Mouse (Mus musculus): ENCODE measurements around the gene Tvp23b. TPM values are rescaled to one million over a fixed set of nuclear protein-coding genes. Genes with fewer than 3 reads are reported as not detected.

The Tvp23b gene
- total RNA-seq, 2 experiments from 2014 or later, result 28.9 to 30.2 TPM

DNA sequence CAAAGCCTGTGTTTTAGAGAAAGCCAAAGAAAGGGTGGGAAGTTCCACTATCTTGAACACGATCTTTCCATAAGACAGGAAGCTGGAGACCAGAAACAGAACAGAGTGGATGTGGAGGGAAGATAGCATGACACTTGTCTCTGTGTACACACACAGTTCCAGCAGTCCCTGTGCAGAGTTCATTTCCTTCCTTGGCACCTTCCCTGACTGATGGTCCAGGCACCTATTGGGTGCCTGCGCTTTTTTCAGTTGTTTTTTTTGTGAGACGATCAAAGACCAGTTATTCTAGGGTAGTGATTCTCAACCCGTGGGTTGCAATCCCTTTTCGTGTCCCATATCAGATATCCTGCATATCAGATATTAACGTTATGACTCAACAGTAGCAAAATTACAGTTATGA is 58.7 kb downstream of the Tvp23b start:
- no peak for DNase-seq (ENCODE audit: extremely low spot score in 1 of 2, low spot score in 1 of 2)

DNA sequence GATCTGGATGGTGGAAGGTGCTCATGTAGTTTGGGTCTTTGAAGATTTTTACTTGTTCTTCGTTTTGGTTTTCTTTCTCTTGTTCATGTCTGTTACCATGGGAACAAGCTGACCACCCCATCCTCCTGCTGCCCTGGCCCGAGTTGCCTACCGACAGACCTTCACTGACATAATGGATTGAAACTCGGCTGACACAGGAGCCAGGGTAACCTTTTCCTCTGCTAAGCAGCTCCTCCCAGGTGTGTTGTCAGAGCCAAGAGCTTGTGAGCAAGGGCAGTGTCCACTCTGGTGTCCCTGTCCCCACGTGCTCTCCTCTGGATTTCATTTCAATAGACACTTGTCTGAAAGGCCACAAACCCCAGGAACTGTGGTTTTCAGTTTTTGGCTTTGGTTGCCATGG is 59.7 kb downstream of the Tvp23b start:
- no peak for DNase-seq (ENCODE audit: extremely low spot score in 1 of 2, low spot score in 1 of 2)

DNA sequence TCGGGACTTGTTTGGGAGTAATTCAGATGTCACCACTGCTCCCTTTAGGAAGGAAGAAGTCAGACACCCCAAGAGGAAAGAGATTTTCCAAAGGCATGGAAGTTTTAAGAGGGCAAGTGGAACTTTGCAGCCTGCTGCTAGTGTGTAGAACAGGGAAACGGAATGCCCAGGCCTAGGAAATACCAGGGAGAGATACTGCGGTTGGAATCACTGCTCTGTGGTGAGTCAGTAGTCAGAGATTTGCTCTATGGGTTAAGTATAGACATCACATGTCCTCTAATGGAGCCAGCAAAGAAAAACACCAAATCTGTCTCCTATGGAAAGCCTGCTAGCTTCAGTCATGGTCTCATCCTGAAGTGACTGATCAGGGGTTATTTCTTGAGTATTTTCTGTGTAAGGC is 60.9 kb downstream of the Tvp23b start:
- DNase-seq (ENCODE audit: extremely low spot score in 1 of 2, low spot score in 1 of 2), result no peak

DNA sequence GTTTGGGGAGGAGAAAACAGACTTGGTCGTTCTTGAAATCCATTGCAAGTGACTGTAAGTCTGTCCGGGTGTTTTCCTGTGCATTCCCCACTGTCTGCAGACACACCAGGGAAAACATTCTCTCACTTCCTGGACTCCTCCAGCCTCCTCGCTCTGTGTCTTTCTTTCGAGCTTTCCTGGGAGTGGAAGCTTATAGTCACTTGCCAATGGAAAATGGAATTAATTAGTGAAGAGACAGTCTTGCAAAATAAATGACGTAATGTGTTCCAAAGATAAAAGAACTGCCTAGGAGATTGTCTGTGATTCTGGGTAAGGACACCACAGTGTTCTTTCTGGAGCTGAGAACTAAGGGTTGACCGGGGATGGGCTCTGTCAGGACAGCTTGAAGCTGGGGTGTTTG is 64.3 kb downstream of the Tvp23b start:
- no peak for DNase-seq (ENCODE audit: extremely low spot score in 1 of 2, low spot score in 1 of 2)

DNA sequence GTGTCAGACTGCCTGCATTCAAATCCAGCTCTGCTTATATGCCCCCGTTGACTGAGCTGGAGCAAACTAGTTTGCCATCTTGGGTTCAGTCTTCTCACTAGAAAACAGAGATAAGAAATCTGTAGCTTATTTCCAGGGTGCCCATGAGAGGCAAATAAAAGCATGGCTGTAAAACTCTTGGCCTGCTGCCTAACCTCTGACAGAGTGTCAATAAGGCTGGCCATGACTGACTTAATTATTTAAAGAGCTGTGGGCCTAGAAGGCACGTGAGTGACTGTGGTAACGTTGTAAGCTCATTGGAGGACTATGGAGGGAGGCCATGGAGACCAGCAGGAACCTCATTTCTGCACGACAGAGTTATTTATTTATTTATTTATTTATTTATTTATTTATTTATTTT is 66.3 kb downstream of the Tvp23b start:
- no peak for DNase-seq (ENCODE audit: extremely low spot score in 1 of 2, low spot score in 1 of 2)

DNA sequence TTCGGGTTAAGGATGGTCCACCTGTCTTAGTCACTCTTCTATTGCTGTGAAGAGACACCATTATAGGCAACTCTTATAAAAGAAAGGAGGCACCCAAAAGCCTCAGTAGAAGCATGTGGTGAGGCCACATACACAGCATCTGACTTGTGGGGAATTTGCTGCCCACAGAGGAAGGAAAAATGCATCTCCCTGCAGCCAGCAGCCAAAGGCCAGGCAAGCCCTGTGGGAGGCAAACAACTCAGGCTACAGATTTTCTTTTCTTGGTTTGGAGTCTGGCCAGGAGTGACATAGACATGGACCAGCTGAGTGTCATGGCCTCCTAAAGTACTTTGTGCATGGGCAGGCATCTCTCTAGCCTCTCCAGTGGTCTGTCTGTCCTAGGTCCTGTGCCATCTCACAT is 70.3 kb downstream of the Tvp23b start:
- no peak for DNase-seq (ENCODE audit: extremely low spot score in 1 of 2, low spot score in 1 of 2)

DNA sequence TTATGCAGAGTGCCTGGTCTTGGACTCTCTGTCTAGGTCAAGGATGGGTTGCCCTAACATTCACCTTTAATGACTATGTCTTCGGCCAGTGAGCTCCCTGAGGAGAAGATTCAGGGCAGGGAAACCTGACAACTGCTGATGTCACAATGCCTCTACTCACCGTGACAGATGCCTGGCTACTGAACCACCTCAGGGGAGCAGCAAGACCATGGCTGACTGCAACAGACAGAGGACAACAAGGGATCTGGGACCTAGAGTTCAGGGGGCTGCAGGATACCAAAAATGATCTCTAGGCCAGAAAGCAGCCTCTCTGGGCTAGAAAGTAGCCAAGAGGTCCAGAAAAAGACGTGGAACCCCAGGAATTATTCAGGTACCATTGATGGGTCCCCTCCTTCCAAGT is 71.8 kb downstream of the Tvp23b start, which contains the start of gene Cdrt4:
Gene Cdrt4 (plus strand): TSS at position 182 of the 400 bp plus-strand sequence.
- DNase-seq (ENCODE audit: extremely low spot score in 1 of 2, low spot score in 1 of 2), result no peak

DNA sequence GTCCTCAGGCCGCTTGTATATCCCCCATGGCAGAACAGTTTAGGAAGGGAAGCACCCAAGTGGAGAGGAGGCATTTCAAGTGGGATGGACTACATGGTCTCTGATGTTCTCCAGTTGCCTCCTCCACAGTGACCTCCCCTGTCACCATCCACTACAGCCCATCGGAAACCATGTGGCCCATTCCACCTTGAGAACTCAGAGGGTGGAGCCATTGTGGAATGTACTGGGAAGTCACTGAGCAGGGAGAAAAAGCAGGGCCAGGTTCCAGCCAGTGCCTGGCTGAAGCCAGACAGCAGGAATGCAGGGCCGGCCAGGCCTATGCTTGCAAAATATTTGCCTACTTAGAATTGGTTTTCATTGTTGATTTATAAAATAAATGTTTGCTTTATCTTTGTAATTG is 75.5 kb downstream of the Tvp23b start:
- DNase-seq (ENCODE audit: extremely low spot score in 1 of 2, low spot score in 1 of 2), result no peak

DNA sequence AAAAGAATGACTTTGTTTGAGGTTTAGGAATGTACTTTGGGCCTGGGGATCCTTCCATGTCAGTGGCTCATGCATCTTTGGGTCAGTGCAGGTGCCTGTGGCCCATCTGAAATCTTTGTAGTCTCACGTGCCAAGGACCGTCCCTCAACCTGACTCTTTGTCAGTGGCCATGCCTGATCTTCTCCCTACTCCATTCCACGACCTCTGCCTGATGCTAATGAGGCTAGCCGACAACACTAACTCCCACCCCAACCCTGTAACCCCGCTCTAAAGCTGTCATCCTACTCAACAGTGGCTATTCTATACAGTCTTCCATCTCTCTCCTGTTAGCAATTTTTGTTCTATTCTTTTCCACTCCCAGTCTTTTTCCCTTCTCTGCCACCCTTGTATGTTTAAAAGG is 75.9 kb downstream of the Tvp23b start:
- no peak for DNase-seq (ENCODE audit: extremely low spot score in 1 of 2, low spot score in 1 of 2)

DNA sequence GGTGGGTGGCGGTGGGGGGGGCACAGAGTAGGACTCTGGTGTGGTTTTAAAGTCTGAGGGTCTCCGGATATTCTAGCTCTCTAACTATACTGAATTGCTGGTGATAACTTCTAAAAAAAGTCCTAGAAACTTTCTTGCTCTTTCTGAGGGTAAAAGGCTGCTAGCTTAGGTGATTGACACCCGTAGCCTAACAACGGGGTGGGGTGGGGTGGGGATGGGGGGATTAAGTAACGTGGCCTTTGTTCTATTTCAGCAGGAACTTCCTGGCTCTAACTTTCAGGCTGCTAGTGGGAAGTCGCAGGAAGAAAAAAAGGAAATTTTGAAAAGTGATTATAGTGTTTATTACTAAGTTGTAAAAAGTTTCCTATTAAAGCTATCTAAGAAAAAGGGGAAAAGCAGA is 76.5 kb downstream of the Tvp23b start:
- DNase-seq (ENCODE audit: extremely low spot score in 1 of 2, low spot score in 1 of 2), result no peak

DNA sequence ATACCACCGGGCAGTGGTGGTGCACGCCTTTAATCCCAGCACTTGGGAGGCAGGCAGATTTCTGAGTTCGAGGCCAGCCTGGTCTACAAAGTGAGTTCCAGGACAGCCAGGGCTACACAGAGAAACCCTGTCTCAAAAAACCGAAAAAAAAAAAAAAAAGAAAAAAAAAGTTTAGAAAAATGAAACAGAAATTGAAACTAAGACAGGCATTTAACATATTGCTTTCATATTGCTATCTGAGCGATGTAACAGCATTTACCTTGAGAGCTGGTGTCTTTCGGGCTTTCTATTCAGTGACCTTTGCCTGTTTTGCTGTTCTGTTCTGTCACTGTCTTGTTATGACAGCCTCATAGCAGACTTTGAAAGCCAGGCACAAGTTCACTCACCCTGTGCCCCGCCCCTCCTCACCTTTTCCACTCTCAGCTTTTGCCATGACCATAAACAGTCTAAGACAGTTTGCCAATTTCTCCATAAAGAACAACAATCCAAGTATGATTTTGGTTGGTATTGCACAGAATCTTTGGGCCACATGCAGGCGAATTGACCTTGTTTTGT is 78.4 kb downstream of the Tvp23b start:
- DNase-seq (ENCODE audit: extremely low spot score in 1 of 2, low spot score in 1 of 2), result no peak

DNA sequence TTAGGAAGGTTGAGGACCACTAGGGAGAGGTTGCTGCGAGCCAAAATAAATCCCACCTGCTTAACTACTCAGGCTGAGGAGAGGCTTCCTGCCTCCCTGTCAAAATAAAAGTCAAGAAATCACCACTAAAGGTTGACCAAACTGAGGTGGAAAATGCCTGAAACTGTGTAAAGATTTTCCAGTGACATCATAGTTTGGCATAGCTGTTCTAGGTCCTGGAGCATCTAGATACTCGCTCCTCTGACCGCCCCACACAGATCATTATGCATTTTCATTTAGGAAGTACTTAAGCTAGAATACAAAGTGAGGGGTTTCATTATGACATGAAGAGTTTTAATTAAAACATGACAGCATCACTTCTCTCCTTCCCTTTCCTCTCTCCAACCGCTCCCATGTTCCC is 84.0 kb downstream of the Tvp23b start:
- DNase-seq (ENCODE audit: extremely low spot score in 1 of 2, low spot score in 1 of 2), result no peak

DNA sequence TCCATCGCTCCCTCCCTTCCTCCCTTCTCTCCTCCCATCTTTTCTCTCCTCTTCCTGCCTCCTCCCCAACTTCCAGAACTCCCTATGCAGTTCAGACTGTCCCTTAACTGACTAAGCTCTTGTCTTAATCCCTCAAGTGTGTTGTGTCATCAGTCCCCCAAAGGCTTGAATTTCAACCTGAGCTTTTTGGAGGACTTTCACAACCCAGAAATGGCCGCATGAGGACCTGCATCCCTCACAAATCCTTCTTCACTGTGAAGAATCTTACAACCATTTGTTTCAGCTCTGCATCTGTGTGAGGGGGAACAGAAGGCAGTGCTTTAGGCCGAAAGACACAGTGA is 87.1 kb downstream of the Tvp23b start:
- no peak for DNase-seq (ENCODE audit: extremely low spot score in 1 of 2, low spot score in 1 of 2)

Other genes starting within 250 kb of the Tvp23b start
- 1 to 10 TPM; 8.1 to 9.9 TPM for gene Lrrc75a, start 230.9 kb upstream of the Tvp23b start, total RNA-seq (2021)
- 10 to 100 TPM; 16.5 to 17.9 TPM for gene Mmgt2, start 230.8 kb upstream of the Tvp23b start, total RNA-seq (2021)
- gene Zfp287, start 147.6 kb upstream of the Tvp23b start, total RNA-seq (2021), result 10 to 100 TPM; 15.5 to 19.2 TPM
- not detected for gene Gm10428, start 126.4 kb upstream of the Tvp23b start, total RNA-seq (2021)
- gene Zfp286, start 90.0 kb upstream of the Tvp23b start, total RNA-seq (2021), result 10 to 100 TPM; 21.9 to 22.8 TPM
- 1 to 10 TPM; 2.2 to 2.5 TPM for gene Trim16, start 59.2 kb upstream of the Tvp23b start, total RNA-seq (2021)
- gene Fbxw10, start 32.4 kb upstream of the Tvp23b start, total RNA-seq (2021), result 1 to 10 TPM; 1.3 to 1.6 TPM
- under 1 TPM in 1 of 2 experiments, not detected in 1; 0.39 TPM for gene Cdrt4, start 71.7 kb downstream of the Tvp23b start, total RNA-seq (2021)
- under 1 TPM in 1 of 2 experiments, not detected in 1; 0.20 TPM for gene Tekt3, start 182.2 kb downstream of the Tvp23b start, total RNA-seq (2021)
- gene Pmp22, start 249.5 kb downstream of the Tvp23b start, total RNA-seq (2021), result 10 to 100 TPM; 21.8 to 23.6 TPM